Mouse (Mus musculus): ENCODE data around the gene Cybrd1. TPM values are rescaled to one million over a fixed set of nuclear protein-coding genes. Genes with fewer than 3 reads are reported as not detected.

Gene Cybrd1
- polyA plus RNA-seq, 1 experiment: not detected

DNA sequence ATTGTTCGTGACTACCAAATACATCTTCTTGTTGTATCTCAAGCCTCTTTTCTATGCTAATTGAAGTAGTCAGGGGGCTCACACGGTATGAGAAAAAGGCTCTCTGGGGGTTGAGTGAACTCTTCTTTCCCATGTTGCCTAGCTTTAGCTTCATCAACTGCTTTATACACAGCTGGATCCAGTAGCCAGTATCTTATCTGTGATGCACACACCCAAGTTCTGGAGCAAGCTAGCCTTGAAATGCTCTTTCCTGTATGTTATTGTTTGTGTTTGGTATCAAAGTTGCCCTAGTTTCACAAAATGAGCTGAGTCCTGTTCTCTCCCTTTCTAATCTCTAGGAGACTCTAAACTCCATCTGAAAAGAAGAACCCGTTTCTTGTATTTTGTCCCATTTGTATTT is 70.2 kb downstream of the Cybrd1 start:
- Histone ChIP-seq H3ac (ENCODE audit: control insufficient read depth, insufficient read length, low read depth) (no peak overlapping the region), H3K27me3 (ENCODE audit: control insufficient read depth, insufficient read depth, insufficient read length) (peaks cover 5% of the 10 kb centered on the region), H3K79me2 (ENCODE audit: control insufficient read depth, insufficient read depth) (no peaks in the 10 kb centered on the region), H3K36me3 (ENCODE audit: control insufficient read depth, insufficient read depth) (no peaks in the 10 kb centered on the region), H3K79me3 (ENCODE audit: low read depth) (no peaks in the 10 kb centered on the region), H3K4me3 (ENCODE audit: insufficient read depth, poor library complexity, severe bottlenecking) (no peak overlapping the region)
- TF ChIP-seq MYOG (IDR thresholded peaks at IDR 0.05; ENCODE audit: control insufficient read depth, extremely low read depth, insufficient read length) (no peak), MYOD1 (IDR thresholded peaks at IDR 0.05; ENCODE audit: control insufficient read depth, insufficient read length, low read depth) (no peak), FOSL1 (IDR thresholded peaks at IDR 0.05; ENCODE audit: insufficient read depth, low read length, poor library complexity, severe bottlenecking) (no peak), CTCF (IDR thresholded peaks at IDR 0.05; ENCODE audit: control insufficient read depth, insufficient read depth, insufficient read length) (no peak)

DNA sequence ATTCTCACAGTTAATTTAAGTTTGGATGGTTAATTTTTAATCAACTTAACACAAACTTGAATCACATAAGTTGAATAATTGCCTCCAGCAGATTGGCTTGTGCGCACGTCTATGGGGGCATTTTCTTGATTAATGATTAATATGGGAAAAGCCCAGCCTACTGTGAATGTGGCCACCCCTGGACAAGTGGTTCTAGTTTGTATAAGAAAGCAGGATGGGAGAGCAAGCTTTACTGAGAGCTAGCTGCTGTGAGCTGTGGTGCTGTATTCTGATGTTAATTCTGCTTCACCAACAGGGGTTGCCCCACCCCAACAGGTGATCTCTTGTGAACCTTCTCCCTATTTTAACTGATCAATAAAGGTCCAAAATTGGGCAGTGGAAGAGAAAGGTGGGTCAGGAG is 71.1 kb downstream of the Cybrd1 start:
- TF ChIP-seq FOSL1 (IDR thresholded peaks at IDR 0.05; ENCODE audit: insufficient read depth, low read length, poor library complexity, severe bottlenecking): no peak
- Histone ChIP-seq H3ac (ENCODE audit: control insufficient read depth, insufficient read length, low read depth) (no peak overlapping the region), H3K27me3 (ENCODE audit: control insufficient read depth, insufficient read depth, insufficient read length) (peaks cover 10% of the 10 kb centered on the region), H3K36me3 (ENCODE audit: control insufficient read depth, insufficient read depth) (no peaks in the 10 kb centered on the region), H3K4me3 (ENCODE audit: insufficient read depth, poor library complexity, severe bottlenecking) (no peak overlapping the region), H3K79me2 (ENCODE audit: control insufficient read depth, insufficient read depth) (no peaks in the 10 kb centered on the region), H3K79me3 (ENCODE audit: low read depth) (no peaks in the 10 kb centered on the region)

DNA sequence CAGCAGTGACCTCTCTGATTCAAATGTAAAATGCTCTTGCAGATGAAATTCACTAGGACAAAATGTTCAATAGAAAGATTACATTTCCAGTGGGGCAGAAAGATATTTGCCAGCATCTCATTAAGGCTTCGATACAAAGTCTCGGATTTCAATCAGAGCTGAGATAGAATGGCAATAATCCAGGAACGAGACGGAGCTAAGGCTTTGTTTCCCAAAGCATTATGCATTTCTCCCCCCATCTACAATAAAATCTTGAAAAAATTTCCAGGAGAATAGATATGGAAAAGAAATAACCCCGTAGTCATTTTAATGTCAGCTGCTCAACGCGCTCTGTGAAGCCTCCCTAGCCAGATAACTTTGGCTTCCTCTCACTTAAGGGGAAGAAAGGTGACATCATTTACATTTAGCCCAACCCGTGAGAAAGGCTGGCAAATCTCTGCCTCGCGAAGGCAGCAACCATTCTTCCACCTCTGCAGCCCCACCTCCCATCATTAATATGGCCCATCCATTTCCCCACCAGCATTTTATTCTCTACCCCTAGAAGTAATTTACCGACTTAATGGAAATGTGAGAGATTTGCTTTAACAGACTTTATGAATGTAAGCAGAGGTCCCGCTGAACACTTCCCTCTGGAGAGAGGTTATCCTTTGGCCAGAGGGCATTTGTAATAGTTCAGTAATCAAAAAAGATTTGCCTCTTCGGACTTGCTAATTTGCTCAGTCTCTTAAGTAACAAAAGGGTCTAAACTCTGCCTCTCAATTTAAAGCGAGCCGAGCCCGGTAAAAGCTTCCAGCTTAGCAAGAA is 73.9 kb downstream of the Cybrd1 start:
- no peaks in the 10 kb centered on the region for H3K79me3 ChIP-seq (ENCODE audit: low read depth)
- H3K27me3 ChIP-seq (ENCODE audit: control insufficient read depth, insufficient read depth, insufficient read length): peaks cover 10% of the 10 kb centered on the region
- no peaks in the 10 kb centered on the region for H3K79me2 ChIP-seq (ENCODE audit: control insufficient read depth, insufficient read depth)
- H3K4me3 ChIP-seq (ENCODE audit: insufficient read depth, poor library complexity, severe bottlenecking): no peak overlapping the region
- TF ChIP-seq MYOD1 (IDR thresholded peaks at IDR 0.05; ENCODE audit: control insufficient read depth, insufficient read length, low read depth): no peak
- TF ChIP-seq CTCF (IDR thresholded peaks at IDR 0.05; ENCODE audit: control insufficient read depth, insufficient read depth, insufficient read length): no peak
- TF ChIP-seq CEBPB (IDR thresholded peaks at IDR 0.05; ENCODE audit: low read depth): no peak
- TF ChIP-seq MYOG (IDR thresholded peaks at IDR 0.05; ENCODE audit: control insufficient read depth, extremely low read depth, insufficient read length): no peak
- H3K36me3 ChIP-seq (ENCODE audit: control insufficient read depth, insufficient read depth): no peaks in the 10 kb centered on the region
- H3ac ChIP-seq (ENCODE audit: control insufficient read depth, insufficient read length, low read depth): no peak overlapping the region

DNA sequence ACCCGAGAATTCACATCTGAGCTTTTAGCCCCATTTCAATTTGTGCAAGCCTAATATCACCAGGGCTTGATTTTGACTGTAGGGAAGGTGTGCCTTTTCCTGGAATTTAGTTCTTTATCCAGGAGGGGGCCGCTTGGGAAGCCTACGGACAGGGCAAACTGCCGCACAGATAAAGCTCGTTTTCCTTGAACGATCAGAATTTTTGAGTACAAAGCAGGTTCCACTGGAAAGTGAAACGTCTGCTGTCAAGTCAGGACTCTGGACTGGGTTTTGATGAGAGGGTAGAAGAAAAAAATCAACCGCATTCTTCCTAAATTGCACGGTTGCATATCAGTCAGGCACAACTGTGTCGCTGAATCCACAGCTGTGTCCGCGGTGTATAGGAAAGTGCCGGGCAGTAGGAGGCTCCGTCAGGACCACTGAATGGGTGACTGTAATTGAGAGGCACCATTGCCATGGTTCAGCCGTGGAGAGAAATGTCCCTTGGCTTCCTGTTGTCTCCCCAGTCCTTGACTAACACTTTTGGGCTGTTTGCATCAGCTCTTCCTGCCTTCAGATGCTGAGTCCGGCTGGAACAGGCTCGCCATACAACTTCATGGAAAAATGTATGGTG is 74.6 kb downstream of the Cybrd1 start:
- no peaks in the 10 kb centered on the region for H3K79me2 ChIP-seq (ENCODE audit: control insufficient read depth, insufficient read depth)
- peaks cover 10% of the 10 kb centered on the region for H3K27me3 ChIP-seq (ENCODE audit: control insufficient read depth, insufficient read depth, insufficient read length)
- H3K36me3 ChIP-seq (ENCODE audit: control insufficient read depth, insufficient read depth): no peaks in the 10 kb centered on the region
- no peak overlapping the region for H3K4me3 ChIP-seq (ENCODE audit: insufficient read depth, poor library complexity, severe bottlenecking)
- TF ChIP-seq FOSL1 (IDR thresholded peaks at IDR 0.05; ENCODE audit: insufficient read depth, low read length, poor library complexity, severe bottlenecking) (no peak), MYOG (IDR thresholded peaks at IDR 0.05; ENCODE audit: control insufficient read depth, extremely low read depth, insufficient read length) (no peak), MAX (IDR thresholded peaks at IDR 0.05) (no peak), USF1 (IDR thresholded peaks at IDR 0.05; ENCODE audit: low read depth) (no peak), CEBPB (IDR thresholded peaks at IDR 0.05; ENCODE audit: low read depth) (no peak)
- H3ac ChIP-seq (ENCODE audit: control insufficient read depth, insufficient read length, low read depth): no peak overlapping the region
- no peaks in the 10 kb centered on the region for H3K79me3 ChIP-seq (ENCODE audit: low read depth)

Other genes starting within 250 kb of the Cybrd1 start
- 2.0 TPM for gene Dcaf17, start 62.6 kb upstream of the Cybrd1 start, polyA plus RNA-seq (2012; fragmentation: generic; extraction: Trizol)
- gene Mettl8, start 62.3 kb upstream of the Cybrd1 start, polyA plus RNA-seq (2012; fragmentation: generic; extraction: Trizol): 8.5 TPM
- gene Dync1i2, start 93.8 kb downstream of the Cybrd1 start, polyA plus RNA-seq (2012; fragmentation: generic; extraction: Trizol): 52.1 TPM
- 32.8 TPM for gene Slc25a12, start 249.8 kb downstream of the Cybrd1 start, polyA plus RNA-seq (2012; fragmentation: generic; extraction: Trizol)